Mouse (Mus musculus) CH12F3 (cell line): ENCODE results near the gene Dvl2.
"Not testable (repeated sequence)": the region's sequence is repeated elsewhere in the genome, so short reads cannot be mapped to it uniquely, and the experiment has no call there.

Source experiments
- in situ Hi-C: fragments of 300-500 bp; cut with MboI; formaldehyde crosslinking; loops from 2 replicates; pipeline ENCODE4 v1.14.3; 2020; ENCODE audit warnings: low sequenced_read_pairs

Dvl2 gene

DNA sequence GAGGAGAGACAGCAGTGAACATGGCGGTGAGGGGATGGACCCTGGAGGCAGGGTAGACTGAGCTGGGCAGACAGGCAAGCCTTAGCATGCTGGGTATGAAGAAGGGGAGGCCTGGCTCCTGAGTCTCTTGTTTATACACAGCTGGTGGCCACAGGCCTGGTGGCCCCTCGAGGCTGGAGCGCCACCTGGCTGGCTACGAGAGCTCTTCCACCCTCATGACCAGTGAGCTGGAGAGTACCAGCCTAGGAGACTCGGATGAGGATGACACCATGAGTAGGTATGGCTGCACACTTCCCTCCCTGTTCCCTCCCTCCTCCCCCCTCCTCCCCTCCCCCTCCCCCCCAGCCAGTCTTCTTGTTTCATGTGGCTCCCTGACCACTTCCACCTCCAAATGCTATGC is 5.1 kb downstream of the Dvl2 start:
- in situ Hi-C loops: no loop called here

GRCm38 (mm10) chr11:70010033-70010432 is 9.6 kb downstream of the Dvl2 start:
- in situ Hi-C loops: no loop called here

GRCm38 (mm10) chr11:70010548-70010947 is 10.2 kb downstream of the Dvl2 start:
- in situ Hi-C loops: no loop called here

- in situ Hi-C loops: no loop called here
Measured at GRCm38 (mm10) chr11:70010961-70011360, 10.6 kb downstream of the Dvl2 start.

- in situ Hi-C loops: no loop called here
Measured at GRCm38 (mm10) chr11:70012931-70013330, 12.5 kb downstream of the Dvl2 start.

- in situ Hi-C loops: no loop called here
Measured at GRCm38 (mm10) chr11:70013408-70013807, 13.0 kb downstream of the Dvl2 start.

DNA sequence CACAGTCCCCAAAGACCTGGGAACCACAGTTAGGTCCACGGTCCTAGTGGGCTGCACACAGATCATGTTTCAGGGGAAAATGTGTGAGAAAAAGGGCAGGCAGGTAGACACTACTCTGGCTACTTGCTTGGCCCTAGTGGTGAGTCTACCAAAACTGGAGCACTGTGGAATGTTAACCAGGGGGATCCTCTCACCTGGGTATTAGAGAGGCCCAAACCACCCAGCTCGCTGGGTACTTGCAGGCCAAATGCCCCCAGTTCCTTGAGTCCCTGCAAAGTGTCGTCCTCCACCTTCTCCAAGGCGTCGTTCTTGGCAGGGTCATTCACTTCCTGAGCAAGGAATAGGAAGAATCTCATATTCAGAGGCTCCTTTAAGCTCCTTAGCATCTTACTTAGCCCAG is 13.7 kb downstream of the Dvl2 start:
- in situ Hi-C loops: no loop called here

- in situ Hi-C loops: no loop called here
Measured at GRCm38 (mm10) chr11:70014880-70015558, 14.6 kb downstream of the Dvl2 start, which contains the start of gene Acadvl. TSS of gene Acadvl (minus strand) at chr11:70015411.

- in situ Hi-C loops: no loop called here
Measured at GRCm38 (mm10) chr11:70015677-70016076, 15.3 kb downstream of the Dvl2 start.

- in situ Hi-C loops: not testable (repeated sequence)
Measured at GRCm38 (mm10) chr11:70016177-70016576, 15.8 kb downstream of the Dvl2 start.

DNA sequence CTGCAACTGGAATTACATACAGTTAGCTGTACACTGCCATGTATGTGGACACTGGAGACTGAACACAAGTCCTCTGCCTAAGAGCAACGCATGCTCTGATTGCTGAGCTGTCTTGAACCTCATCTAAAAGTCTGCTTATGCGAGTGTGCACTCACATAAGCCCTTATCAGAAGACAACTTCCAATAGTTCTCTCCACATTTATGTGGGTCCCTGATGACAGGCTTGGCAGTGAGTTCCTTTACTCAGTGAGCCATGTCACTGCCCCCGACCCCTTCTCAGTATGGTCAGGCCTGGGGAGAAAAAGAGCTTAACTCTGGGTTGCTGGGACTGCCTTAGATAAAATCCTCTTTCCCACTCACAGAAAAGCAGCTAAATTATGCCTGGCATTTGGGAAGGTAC is 16.3 kb downstream of the Dvl2 start, which contains the start of gene Dlg4:
Dlg4 (plus strand) TSS at position 274 of the 400 bp plus-strand sequence.
- in situ Hi-C loops: no loop called here

DNA sequence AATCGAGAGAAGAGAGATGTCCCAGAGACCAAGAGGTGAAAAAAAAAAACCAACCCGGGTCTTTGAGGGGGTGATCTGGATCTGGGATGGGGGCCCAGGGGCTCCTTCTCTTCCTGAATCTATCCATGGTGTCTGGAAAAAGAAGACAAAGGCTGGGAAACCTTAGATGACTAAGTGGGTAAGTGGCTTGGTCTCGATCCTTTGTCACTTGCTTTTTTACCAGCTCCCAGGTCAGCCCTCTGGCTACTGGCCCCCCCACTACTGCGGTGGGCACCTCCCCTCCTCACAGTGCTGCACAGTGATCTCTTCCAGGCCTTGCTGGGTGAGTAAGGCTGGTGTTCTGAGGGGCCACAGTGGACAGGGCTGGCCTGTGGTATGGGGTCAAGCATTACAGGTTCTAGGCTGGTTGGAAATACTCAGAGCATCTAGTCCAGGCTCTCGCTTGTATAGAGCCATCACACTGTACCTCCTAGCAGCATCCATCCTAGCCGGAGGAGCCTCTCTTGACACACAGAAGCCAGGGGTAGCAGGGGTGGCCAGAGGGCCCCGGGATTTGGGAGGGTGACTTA is 16.9 kb downstream of the Dvl2 start:
- in situ Hi-C loops: no loop called here

DNA sequence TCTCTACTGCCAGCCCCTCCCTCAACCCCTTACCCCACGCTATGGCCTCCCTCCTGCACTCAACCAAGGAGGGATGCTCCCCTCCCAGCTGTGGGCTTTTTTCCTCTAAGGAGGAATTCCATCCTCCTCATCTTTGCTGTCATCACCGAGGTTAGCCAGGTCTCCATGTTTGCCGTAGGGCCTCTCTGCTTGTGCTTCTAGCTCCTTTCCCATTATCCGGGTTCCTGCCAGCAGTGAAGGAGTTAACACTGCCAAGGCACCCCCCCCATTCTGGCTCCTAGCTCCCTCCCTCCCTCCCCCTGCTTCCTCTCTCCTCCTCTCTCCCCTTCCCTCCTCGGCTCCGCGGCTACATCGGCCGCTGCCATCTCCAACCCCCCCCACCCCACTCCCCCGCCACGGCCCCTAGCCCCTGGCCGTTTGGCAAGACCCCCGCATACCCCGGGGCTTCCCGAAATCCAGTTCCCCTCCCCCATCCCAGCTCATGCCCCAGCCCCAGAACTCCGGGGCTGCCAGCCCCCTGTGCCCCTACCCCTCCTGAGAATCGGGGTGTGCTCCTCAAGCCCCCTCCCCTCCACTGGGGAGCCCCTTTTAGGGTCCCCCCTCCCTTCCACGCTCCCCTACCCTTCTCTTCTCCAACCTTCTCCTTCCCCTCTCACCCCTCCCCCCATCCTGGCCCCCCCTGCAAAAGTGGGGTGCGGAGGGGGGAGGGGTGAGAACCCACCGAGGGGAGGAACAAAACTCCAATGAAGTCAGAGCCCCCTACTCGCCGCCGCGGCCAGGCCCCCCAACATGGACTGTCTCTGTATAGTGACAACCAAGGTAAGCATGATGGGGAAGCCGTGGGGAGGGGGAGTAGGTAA is 18.0 kb downstream of the Dvl2 start:
- in situ Hi-C loops: no loop called here

- in situ Hi-C loops: no loop called here
Measured at GRCm38 (mm10) chr11:70019495-70020021, 19.2 kb downstream of the Dvl2 start.

GRCm38 (mm10) chr11:70020022-70020631 is 19.7 kb downstream of the Dvl2 start:
- in situ Hi-C loops: no loop called here

GRCm38 (mm10) chr11:70020731-70021263 is 20.4 kb downstream of the Dvl2 start:
- in situ Hi-C loops: no loop called here

DNA sequence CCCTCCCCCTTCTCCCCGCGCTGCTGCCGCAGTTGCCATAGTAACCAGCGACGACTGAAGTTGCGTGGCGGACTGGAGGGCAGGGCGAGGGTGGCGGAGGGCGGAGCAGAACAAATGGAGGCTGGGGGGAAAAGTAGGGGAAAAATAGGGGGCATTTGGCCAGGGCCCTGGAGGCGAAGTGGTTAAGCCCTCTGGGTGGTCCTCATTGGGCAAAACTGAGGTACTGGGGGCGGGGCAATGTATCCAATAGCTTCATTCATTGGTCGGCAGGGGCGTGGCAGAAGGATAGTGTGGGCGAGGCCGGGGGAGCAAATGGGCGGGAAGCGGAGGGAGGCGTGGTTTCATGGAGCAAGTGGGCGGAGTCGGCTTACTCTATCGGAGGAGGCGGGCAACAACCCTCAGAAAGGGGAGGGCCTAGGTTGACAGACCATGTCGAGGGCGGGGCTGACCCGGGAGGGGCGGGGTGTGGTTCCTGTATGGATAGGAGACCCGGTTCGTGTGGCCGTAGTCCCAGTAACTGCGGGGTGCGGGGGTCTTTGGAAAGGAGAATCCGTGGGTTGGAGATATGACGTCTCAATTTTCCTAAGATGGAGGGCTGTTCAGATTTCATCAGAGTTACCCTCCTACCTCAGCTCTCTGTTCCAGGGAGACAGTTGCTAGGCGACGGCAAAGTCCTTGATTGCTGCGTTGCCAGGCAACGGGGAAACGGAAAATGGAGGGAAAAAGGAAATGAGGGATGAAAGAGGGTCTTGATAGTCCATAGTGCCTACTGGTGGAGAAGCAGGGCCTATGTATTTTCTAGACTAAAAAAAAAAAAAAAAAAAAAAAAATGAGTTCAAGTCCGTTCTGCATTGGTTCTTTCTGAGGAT is 21.1 kb downstream of the Dvl2 start:
- in situ Hi-C loops: no loop called here

DNA sequence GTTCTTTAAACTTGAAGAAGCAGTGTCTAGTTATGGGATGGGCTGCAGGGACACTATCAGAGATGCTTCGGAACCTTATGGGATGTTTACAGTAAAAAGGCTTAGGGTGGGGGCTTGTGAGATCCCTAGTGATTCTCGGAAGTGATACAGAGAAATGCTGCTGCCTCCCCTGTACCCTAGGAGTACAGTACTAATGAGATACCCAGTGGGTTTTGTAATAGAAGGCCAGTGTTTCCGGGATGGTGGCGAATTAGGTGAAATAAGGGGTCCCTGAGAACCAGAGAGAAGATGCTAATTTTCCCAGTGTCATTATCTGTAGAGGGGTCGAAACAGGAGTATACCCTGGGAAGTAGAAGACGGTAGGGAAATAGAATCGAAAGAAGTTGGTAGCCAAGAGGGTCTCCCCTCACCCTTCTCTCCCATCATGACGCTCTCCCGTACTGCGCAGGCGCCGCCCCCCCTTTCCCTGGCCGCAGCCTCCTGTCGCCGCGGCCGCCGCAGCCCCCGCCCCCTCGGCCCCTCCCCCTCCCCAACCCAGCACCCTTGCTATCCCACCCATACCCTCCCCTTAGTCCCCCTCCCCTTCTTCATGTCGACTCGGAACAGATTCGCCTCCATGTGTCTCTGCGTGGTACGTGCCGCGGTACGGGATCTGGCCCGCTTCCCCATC is 23.2 kb downstream of the Dvl2 start:
- in situ Hi-C loops: no loop called here

- in situ Hi-C loops: no loop called here
Measured at GRCm38 (mm10) chr11:70024151-70024514, 23.7 kb downstream of the Dvl2 start.
